Mouse (Mus musculus): ENCODE measurements at regions not wholly inside any gene's neighbourhood (a gene's known extent, or its start where the extent isn't known, plus 50 kb on each side); places are given as distances from the start of the nearest gene placed in this dataset.

DNA sequence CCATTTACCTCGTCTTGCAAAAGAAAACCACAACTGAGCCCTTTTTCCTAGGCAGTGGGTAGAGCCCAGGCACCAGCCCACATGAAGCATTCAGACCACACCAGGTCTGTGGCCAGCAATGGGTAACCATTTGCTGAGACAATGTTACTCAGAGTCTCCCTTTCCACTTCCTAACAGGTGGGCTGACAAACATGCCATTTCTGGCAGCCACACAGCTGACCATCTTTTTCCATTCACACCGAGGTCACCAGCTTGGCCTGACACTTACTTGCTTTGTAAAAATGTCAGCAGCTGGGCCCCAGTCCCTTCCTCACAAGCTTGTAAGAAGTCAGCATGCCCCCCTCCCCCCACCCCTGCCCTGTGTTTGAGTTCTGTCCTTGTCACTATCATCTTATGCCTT is 314.6 kb downstream of the Bcor start:
- TF ChIP-seq POLR2A (IDR thresholded peaks at IDR 0.05; ENCODE audit: insufficient read depth, low read length), result no peak
- no peak for TF ChIP-seq CTCF (IDR thresholded peaks at IDR 0.05; ENCODE audit: low read depth, low read length)
- no peak for TF ChIP-seq EP300 (IDR thresholded peaks at IDR 0.05; ENCODE audit: insufficient read depth, low read depth, low read length)
